Mouse (Mus musculus) hindbrain, embryonic 10.5 days (tissue): ENCODE data around the gene Zfp882. TPM values are rescaled to one million over a fixed set of nuclear protein-coding genes. Genes with fewer than 3 reads are reported as not detected.

Experiments used
- DNase-seq: peaks from one replicate; pipeline ENCODE4 v3.0.0-alpha.2; 2017; ENCODE audit warnings: low spot score
- H3K27ac ChIP-seq: fragments of 300-500 bp; sonication (generic); 2 replicates; pipeline ENCODE4 v1.5.1; 2016; ENCODE audit warnings: mild to moderate bottlenecking, moderate library complexity
- H3K27me3 ChIP-seq: fragments of 300-500 bp; sonication (generic); 2 replicates; pipeline ENCODE4 v1.6.1; 2016; ENCODE audit warnings: mild to moderate bottlenecking; ENCODE audit not compliant: poor library complexity, insufficient read depth, severe bottlenecking
- H3K36me3 ChIP-seq: fragments of 300-500 bp; sonication (generic); 2 replicates; pipeline ENCODE4 v1.6.1; 2016; ENCODE audit warnings: mild to moderate bottlenecking, moderate library complexity
- H3K4me1 ChIP-seq: fragments of 300-500 bp; sonication (generic); replicated peaks from 2 replicates; pipeline ENCODE4 v1.6.1; 2016; ENCODE audit warnings: mild to moderate bottlenecking
- H3K4me3 ChIP-seq: fragments of 300-500 bp; sonication (generic); 2 replicates; pipeline ENCODE4 v1.5.1; 2016; ENCODE audit warnings: mild to moderate bottlenecking, moderate library complexity
- H3K9me3 ChIP-seq: fragments of 300-500 bp; sonication (generic); 2 replicates; pipeline ENCODE4 v1.6.1; 2016; ENCODE audit warnings: mild to moderate bottlenecking, moderate library complexity
- WGBS: fragments of 180-500 bp; shearing (Covaris S2); methylation state at CpG from one replicate; pipeline ENCODE4 v1.1.7; 2016; 5-methylcytosine and 5-hydroxymethylcytosine counted together
- polyA plus RNA-seq: library from polyadenylated mRNA; unstranded; fragments of >200 nt; fragmentation: Nextera tagmentation; extraction: Ambion mirVana; gene quantifications from 2 replicates; pipeline ENCODE4 v1.2.1, GENCODE M21; 2016

Zfp882 gene
- polyA plus RNA-seq, 1 experiment from 2014 or later = 8.7 TPM

DNA sequence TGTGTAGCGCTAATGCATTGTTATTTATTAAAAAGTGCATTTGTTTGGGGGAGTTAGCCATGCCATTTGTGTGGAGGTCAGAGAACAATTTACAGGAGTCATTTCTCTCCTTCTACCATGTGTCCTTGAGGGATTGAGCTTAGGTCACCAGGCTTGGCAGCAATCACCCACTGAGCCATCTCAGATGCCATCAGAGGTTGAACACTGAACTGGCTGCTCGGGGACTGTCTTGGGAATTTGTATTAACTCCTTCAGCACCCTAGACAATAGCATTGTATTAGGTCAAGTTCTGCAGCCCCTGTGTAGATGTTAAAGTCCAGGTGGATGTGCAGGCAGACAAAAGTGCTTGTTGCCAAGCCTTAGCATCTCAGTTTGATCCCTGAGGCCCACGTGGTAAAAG, 55.6 kb downstream of the Zfp882 start:
- H3K4me1 ChIP-seq = no peaks in the 10 kb centered on the region
- peaks cover 84% of the 10 kb centered on the region for H3K36me3 ChIP-seq
- H3K9me3 ChIP-seq = peaks cover 29% of the 10 kb centered on the region
- no peaks in the 10 kb centered on the region for H3K27me3 ChIP-seq
- WGBS = 91% methylated on average over 3 of the region's 3 CpGs
- no peak for DNase-seq
- no peak overlapping the region for H3K27ac ChIP-seq
- H3K4me3 ChIP-seq = no peak overlapping the region

DNA sequence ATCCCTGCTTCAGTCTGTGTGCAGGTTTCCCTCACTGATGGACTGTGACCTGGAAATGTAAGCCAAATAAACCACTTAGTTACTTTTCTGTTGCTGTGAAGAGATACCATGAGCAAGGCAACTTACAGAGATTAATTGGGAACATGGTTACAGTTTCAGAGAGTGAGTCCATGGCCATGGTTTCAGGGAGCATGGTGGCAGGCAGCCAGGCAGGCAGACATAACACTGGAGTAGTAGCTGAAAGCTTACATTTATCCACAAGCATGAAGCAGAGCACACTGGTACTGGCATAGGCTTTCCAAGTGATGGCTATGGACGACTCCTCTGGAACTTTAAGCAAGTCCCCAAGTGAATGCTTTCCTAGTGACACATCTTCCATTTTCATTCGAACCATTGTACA, 56.8 kb downstream of the Zfp882 start:
- WGBS = 93% methylated on average over 2 of the region's 2 CpGs
- Histone ChIP-seq H3K4me3 (no peak overlapping the region), H3K9me3 (peaks cover 29% of the 10 kb centered on the region), H3K27ac (no peak overlapping the region), H3K27me3 (no peaks in the 10 kb centered on the region), H3K36me3 (peaks cover 89% of the 10 kb centered on the region), H3K4me1 (no peaks in the 10 kb centered on the region)
- no peak for DNase-seq

Other genes with a start within 250 kb of the Zfp882 start
- 4.4 and 8.4 TPM in 2 replicates for gene Unc13a, start 236.9 kb upstream of the Zfp882 start, polyA plus RNA-seq
- gene Jak3, start 232.3 kb upstream of the Zfp882 start, polyA plus RNA-seq = 3.2 and 3.6 TPM in 2 replicates
- gene Insl3, start 219.4 kb upstream of the Zfp882 start, polyA plus RNA-seq = 0.37 and 0.58 TPM in 2 replicates
- 0.64 and 1.0 TPM in 2 replicates for gene B3gnt3, start 206.8 kb upstream of the Zfp882 start, polyA plus RNA-seq
- 16.7 and 26.9 TPM in 2 replicates for gene Fcho1, start 182.9 kb upstream of the Zfp882 start, polyA plus RNA-seq
- gene Zfp709, start 26.6 kb upstream of the Zfp882 start, polyA plus RNA-seq = 4.3 and 5.3 TPM in 2 replicates
- 31.7 and 34.2 TPM in 2 replicates for gene Zfp617, start within 50 bp of the Zfp882 start, polyA plus RNA-seq
- 18.3 and 26.3 TPM in 2 replicates for gene Zfp961, start 42.4 kb downstream of the Zfp882 start, polyA plus RNA-seq
- gene Cyp4f18, start 101.0 kb downstream of the Zfp882 start, polyA plus RNA-seq = 0.50 and 1.0 TPM in 2 replicates
- not detected in 2 replicates for gene Olfr372, start 132.6 kb downstream of the Zfp882 start, polyA plus RNA-seq
- gene Olfr373, start 174.6 kb downstream of the Zfp882 start, polyA plus RNA-seq = 0.04 TPM in 1 of 2 replicates, not detected in the other
- gene Olfr374, start 198.4 kb downstream of the Zfp882 start, polyA plus RNA-seq = not detected in 2 replicates
- gene Tpm4, start 226.4 kb downstream of the Zfp882 start, polyA plus RNA-seq = 481 and 624 TPM in 2 replicates